Mouse (Mus musculus): ENCODE data around the gene Commd2. TPM values are rescaled to one million over a fixed set of nuclear protein-coding genes. Genes with fewer than 3 reads are reported as not detected.

Gene Commd2
- polyA plus RNA-seq, 1 experiment from 2014 or later, result 28.4 TPM

DNA sequence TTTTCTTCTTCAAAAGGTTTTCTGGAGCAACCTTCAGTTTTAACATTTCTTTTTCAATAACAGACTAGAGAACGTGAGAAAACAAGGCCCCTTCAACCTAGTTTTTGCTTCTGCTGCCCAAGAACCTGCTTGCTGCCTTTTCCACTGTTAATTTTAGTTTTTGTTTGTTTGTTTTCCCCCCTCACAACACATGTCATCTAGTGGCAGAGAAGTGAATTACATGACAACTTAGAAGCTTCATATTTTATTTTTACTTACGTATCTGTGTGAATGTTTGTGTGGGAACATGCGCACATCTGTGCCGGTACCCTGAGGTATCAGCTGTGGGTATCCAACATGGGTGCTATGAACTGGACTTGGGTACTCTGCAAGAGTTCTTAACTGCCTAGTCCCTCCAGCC lies 35.9 kb downstream of the Commd2 start:
- Histone ChIP-seq H3K9ac (no peak overlapping the region), H3K27me3 (no peaks in the 10 kb centered on the region), H3K4me1 (replicated peaks) (no peaks in the 10 kb centered on the region), H3K27ac (replicated peaks) (no peak overlapping the region), H3K9me3 (replicated peaks) (no peaks in the 10 kb centered on the region), H3K4me2 (no peak overlapping the region), H3K36me3 (replicated peaks) (no peaks in the 10 kb centered on the region), H3K4me3 (replicated peaks) (no peak overlapping the region)
- ATAC-seq (ENCODE audit: insufficient read depth), result no peak
- WGBS (ENCODE audit: insufficient replicate concordance), result 74% methylated on average over 4 of the region's 4 CpGs

DNA sequence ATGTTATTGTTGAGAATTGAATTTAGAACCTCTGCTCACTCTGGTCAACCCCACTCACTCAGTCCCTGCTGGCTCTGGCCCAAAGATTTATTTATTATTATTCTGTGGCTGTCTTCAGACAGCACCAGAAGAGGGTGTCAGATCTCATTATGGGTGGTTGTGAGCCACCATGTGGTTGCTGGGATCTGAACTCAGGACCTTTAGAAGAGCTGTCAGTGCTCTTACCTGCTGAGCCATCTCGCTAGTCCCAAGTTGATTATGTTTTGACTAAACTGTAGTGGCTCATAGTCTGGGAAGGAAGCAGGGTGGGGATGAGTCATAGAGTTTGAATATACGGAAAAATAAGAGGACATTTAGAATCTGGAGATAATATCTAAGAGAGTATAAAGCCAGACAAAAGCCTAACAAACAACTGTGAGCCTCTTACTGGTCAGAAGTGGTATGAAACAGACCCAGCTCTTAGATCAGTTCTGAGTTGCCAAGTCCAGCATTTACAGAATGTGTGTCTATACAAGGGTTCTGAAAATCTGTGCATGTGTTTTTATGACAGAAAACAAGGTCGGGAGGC lies 39.0 kb downstream of the Commd2 start:
- Histone ChIP-seq H3K27ac (replicated peaks) (no peak overlapping the region), H3K27me3 (no peaks in the 10 kb centered on the region), H3K4me2 (no peak overlapping the region), H3K9me3 (replicated peaks) (no peaks in the 10 kb centered on the region), H3K4me3 (replicated peaks) (no peak overlapping the region), H3K4me1 (replicated peaks) (no peaks in the 10 kb centered on the region), H3K36me3 (replicated peaks) (no peaks in the 10 kb centered on the region), H3K9ac (no peak overlapping the region)
- ATAC-seq (ENCODE audit: insufficient read depth), result no peak
- 56% methylated on average over 3 of the region's 3 CpGs for WGBS (ENCODE audit: insufficient replicate concordance)

DNA sequence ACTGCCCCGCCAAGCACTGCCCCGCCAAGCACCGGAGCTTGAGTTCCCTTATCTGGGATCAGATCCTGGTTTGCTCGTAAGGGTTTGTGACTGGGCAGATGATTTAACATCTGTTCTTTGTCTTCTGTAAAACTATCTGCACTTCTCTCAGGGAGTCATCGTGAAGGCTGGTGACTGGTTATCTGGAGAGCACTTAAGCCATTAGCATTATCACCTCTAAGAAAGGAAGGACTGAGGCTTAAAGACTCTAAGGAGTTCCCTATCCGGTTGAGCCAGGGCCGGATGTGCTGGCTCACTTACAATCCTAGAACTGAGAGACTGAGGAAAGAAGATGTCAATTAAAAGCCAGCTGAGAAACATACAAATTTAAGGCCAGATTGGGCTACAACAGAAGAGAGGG lies 39.7 kb downstream of the Commd2 start:
- WGBS (ENCODE audit: insufficient replicate concordance), result 34% methylated on average over 7 of the region's 7 CpGs

DNA sequence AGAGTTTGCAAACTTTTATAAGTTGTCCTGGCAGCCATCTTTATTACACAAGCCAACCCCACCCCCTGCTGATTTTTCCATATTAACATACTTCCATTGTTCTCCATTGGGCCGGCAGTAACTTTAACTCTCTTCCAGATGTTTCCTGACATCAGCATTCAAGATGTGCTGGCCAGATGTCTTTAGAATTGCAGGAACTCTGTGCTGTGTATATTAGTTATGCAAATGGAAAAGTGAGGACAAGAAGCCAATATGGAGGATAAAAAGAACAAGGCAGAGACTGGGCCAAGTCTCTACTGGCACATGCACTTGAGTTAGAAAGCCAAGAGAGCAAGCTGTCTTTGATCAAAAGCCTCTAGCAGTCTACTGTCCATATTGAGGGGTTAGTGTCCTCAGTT lies 46.9 kb downstream of the Commd2 start:
- 46% methylated on average over 1 of the region's 1 CpGs for WGBS (ENCODE audit: insufficient replicate concordance)
- Histone ChIP-seq H3K9me3 (replicated peaks) (no peaks in the 10 kb centered on the region), H3K9ac (no peak overlapping the region), H3K27me3 (no peaks in the 10 kb centered on the region), H3K4me1 (replicated peaks) (no peaks in the 10 kb centered on the region), H3K27ac (replicated peaks) (no peak overlapping the region), H3K36me3 (replicated peaks) (no peaks in the 10 kb centered on the region), H3K4me2 (no peak overlapping the region), H3K4me3 (replicated peaks) (no peak overlapping the region)
- no peak for ATAC-seq (ENCODE audit: insufficient read depth)

More for the DNA sequence above, 39.7 kb downstream of the Commd2 start:
- H3K36me3 ChIP-seq (replicated peaks), result no peaks in the 10 kb centered on the region
- ATAC-seq (ENCODE audit: insufficient read depth), result no peak
- no peaks in the 10 kb centered on the region for H3K9me3 ChIP-seq (replicated peaks)
- no peak overlapping the region for H3K4me2 ChIP-seq
- no peak overlapping the region for H3K27ac ChIP-seq (replicated peaks)
- H3K9ac ChIP-seq, result no peak overlapping the region
- no peaks in the 10 kb centered on the region for H3K27me3 ChIP-seq
- H3K4me3 ChIP-seq (replicated peaks), result no peak overlapping the region
- no peaks in the 10 kb centered on the region for H3K4me1 ChIP-seq (replicated peaks)

DNA sequence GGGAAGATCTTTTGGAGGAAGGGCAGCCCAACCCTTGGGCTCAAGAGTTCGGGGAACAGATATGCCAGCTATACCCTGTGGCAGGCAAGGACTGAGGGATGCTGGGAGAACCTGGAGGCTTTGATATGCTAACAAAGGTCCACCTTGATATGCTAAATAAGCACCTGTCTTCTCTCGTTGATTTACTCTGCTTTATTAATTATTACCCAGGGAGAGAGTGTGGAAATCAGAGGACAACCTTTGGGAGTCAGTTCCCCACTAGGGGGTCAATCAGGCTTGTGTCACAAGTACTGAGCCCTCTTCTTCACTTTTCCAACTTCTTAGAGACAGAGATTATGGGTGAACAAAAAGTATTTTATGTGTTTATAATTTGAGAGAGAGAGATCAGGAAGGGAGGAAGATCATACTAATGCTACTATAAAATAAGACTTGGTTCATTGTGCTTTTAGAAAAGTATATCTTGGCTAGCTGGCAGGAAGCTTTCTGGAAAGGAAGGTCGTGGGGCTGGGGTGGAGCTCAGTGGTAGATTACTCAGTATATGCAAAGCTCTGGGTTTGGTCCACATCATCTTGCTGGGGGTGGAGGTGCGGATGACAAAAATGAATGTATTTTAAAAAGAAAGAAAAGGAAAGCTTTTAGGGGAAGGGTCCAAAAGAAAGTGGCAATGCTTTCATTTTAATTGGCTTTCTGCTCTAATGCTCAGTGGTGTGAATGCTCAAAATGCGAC lies 47.5 kb downstream of the Commd2 start:
- 46% methylated on average over 5 of the region's 5 CpGs for WGBS (ENCODE audit: insufficient replicate concordance)
- Histone ChIP-seq H3K36me3 (replicated peaks) (no peaks in the 10 kb centered on the region), H3K27ac (replicated peaks) (no peak overlapping the region), H3K9ac (no peak overlapping the region), H3K4me3 (replicated peaks) (no peak overlapping the region), H3K4me1 (replicated peaks) (no peaks in the 10 kb centered on the region), H3K27me3 (no peaks in the 10 kb centered on the region), H3K9me3 (replicated peaks) (no peaks in the 10 kb centered on the region), H3K4me2 (no peak overlapping the region)
- ATAC-seq (ENCODE audit: insufficient read depth), result no peak

DNA sequence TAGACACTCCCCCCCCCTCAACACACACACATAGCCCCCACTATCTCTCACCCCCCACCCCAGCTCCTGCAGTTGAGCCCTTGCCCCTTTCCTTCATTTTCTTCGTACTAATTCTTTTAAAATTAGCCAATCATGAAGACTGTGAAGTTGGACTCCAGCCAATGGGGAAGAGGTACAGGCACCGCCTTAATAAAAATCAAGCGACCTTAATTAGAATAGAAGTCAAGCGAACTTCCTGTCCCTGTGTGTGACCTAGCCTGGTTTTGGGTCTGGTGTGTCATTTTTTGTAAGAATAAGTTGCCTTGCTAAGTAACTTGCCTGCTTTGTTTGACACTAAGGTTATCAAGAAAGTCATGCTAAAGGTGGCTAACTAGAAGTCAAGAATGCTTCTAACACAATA lies 48.9 kb downstream of the Commd2 start:
- Histone ChIP-seq H3K9me3 (replicated peaks) (no peaks in the 10 kb centered on the region), H3K9ac (no peak overlapping the region)
- ATAC-seq (ENCODE audit: insufficient read depth), result no peak

DNA sequence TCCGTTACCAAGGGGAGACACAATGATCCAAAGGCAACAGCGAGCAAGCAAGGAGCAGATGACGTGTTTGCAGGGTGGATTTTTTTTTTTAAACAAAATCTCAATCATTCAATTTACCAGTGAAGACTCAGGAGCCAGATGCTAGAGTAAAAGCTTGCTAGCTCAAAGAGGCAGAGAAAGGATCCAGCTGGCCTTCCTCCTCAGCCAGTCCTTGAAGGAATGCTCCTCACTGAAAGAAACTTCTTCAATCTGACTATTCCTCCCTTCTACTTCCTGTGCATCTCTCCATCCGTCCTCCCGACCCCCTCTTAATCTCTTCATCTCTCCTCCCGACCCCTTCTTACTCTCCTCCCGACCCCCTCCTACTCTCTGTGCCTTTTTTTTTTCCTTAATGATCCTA lies 54.9 kb downstream of the Commd2 start:
- no peak for ATAC-seq (ENCODE audit: insufficient read depth)
- Histone ChIP-seq H3K27me3 (no peaks in the 10 kb centered on the region), H3K4me1 (replicated peaks) (no peaks in the 10 kb centered on the region), H3K4me2 (no peak overlapping the region), H3K9me3 (replicated peaks) (no peaks in the 10 kb centered on the region), H3K27ac (replicated peaks) (no peak overlapping the region), H3K36me3 (replicated peaks) (no peaks in the 10 kb centered on the region), H3K9ac (no peak overlapping the region), H3K4me3 (replicated peaks) (no peak overlapping the region)
- WGBS (ENCODE audit: insufficient replicate concordance), result 28% methylated on average over 7 of the region's 7 CpGs

More for the DNA sequence above, 48.9 kb downstream of the Commd2 start:
- H3K4me2 ChIP-seq, result no peak overlapping the region
- WGBS (ENCODE audit: insufficient replicate concordance), result 62% methylated on average over 4 of the region's 4 CpGs
- no peak overlapping the region for H3K27ac ChIP-seq (replicated peaks)
- H3K4me1 ChIP-seq (replicated peaks), result no peaks in the 10 kb centered on the region
- no peaks in the 10 kb centered on the region for H3K27me3 ChIP-seq
- no peak overlapping the region for H3K4me3 ChIP-seq (replicated peaks)
- no peaks in the 10 kb centered on the region for H3K36me3 ChIP-seq (replicated peaks)

DNA sequence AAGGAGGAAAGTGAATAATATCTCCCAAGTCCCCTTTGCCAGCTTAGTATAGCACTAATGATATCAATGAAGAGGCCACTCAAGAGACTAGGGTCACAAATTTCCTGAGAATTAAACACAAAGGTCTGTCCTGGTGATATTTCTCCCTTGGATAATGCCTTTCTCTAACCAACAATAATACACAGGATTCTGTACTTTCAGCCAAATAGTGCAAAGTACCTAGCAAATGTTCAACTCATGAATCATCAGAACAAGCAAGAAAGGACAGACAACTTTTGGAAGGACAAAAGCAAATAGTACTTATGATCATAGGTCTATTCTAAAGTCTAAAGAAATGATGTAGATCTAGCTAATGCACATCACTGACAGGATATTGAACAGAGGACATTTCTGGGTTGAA lies 56.0 kb downstream of the Commd2 start:
- Histone ChIP-seq H3K27me3 (no peaks in the 10 kb centered on the region), H3K36me3 (replicated peaks) (no peaks in the 10 kb centered on the region), H3K9ac (no peak overlapping the region), H3K27ac (replicated peaks) (no peak overlapping the region), H3K4me2 (no peak overlapping the region), H3K4me3 (replicated peaks) (no peak overlapping the region), H3K9me3 (replicated peaks) (no peaks in the 10 kb centered on the region), H3K4me1 (replicated peaks) (no peaks in the 10 kb centered on the region)
- ATAC-seq (ENCODE audit: insufficient read depth), result no peak

Small RNA genes within 50 kb of the gene (microRNA-seq; reads per million reads assigned to microRNA genes)
- not detected for gene Mir6377

Other genes starting within 250 kb of the Commd2 start
- gene Tm4sf4, start 226.4 kb downstream of the Commd2 start, polyA plus RNA-seq (2015; fragmentation: Nextera tagmentation; extraction: Ambion mirVana), result 54.6 and 72.4 TPM in 2 replicates
- 1.5 TPM in 2 replicates for gene Wwtr1, start 75.8 kb downstream of the Commd2 start, polyA plus RNA-seq (2015; fragmentation: Nextera tagmentation; extraction: Ambion mirVana)
- not detected in 2 replicates for gene Ankub1, start 41.1 kb upstream of the Commd2 start, polyA plus RNA-seq (2015; fragmentation: Nextera tagmentation; extraction: Ambion mirVana)
- gene Rnf13, start 84.3 kb upstream of the Commd2 start, polyA plus RNA-seq (2015; fragmentation: Nextera tagmentation; extraction: Ambion mirVana), result 37.0 and 39.8 TPM in 2 replicates
- 3.9 and 4.9 TPM in 2 replicates for gene Pfn2, start 196.4 kb upstream of the Commd2 start, polyA plus RNA-seq (2015; fragmentation: Nextera tagmentation; extraction: Ambion mirVana)